Mouse (Mus musculus) frontal cortex, postnatal 14 days (tissue): Measurements from ENCODE around the gene Gm47996.
"Not testable (repeated sequence)": the region's sequence is repeated elsewhere in the genome, so short reads cannot be mapped to it uniquely, and the experiment has no call there.

Experiments used
- DNase-seq, 2 experiments: peaks; one replicate each; pipeline ENCODE4 v3.0.0; 2022; ENCODE audit warnings: low spot score in 2 of 2

The Gm47996 gene

GRCm38 (mm10) chr1:151208493-151208892 is 1.4 kb upstream of the Gm47996 start:
- DNase-seq, result not testable (repeated sequence)

GRCm38 (mm10) chr1:151208944-151209343 is 987 bp upstream of the Gm47996 start:
- not testable (repeated sequence) for DNase-seq

DNA sequence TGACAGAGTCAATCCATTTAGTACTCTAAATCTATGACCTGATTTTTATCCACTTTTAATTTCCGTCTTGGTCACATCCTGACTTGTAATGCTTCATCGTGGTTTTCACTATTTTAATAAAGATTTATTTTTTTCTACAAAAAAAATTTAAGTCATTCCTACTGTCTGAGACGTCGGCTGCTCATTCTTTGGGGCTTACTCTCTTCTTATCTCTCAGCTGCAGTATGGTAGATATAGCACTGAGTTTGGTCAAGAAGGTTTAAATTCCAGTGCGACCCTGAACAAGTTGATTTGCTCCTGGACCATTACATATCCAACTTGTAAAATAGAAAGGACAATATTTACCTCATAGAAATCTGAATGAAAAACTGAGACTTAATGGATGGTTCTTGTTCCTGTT is 1.7 kb downstream of the Gm47996 start:
- DNase-seq, result not testable (repeated sequence)

DNA sequence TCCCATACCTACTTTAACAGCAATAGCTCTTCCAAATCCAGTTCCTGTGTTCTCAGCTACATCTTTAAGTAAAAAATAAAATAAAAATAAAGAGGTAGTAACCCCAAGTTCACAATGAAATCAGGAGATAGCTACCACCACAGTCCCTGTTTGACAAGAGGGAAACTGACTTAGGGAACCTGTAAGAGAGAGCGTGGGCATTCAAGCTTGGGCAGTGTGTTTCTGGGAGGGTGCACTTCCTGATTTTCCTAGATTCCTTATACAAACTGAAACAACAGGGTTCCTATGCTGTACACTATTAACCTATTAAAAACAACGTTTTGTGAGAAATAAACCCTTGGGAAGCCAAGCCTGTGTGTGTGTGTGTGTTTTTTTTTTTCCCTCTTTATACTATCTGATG is 4.9 kb downstream of the Gm47996 start:
- DNase-seq, result no peak

DNA sequence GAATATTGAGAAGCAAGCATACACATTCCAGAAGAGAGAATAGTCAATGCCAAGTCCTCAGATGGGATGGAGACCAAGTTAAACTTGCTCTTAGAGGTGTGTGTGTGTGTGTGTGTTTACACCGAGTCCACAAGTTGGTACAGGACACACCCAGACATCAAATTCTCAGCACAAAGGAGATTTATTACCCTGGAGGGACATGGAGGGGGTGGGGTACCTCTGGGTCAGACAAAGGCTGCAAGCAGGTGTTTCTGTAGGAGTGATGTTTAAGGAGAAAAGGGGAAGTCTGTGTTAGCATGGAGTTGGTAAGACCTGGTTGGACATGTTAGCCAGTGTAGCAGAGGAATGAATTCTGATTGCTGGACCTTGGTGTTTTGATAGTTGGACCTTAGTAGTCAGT is 6.1 kb downstream of the Gm47996 start:
- no peak for DNase-seq

GRCm38 (mm10) chr1:151216417-151216816 is 6.5 kb downstream of the Gm47996 start:
- no peak for DNase-seq

- DNase-seq, result no peak
Observed at GRCm38 (mm10) chr1:151219045-151219444, 9.1 kb downstream of the Gm47996 start.

- no peak for DNase-seq
Observed at GRCm38 (mm10) chr1:151220098-151220497, 10.2 kb downstream of the Gm47996 start.

- DNase-seq, result no peak
Observed at GRCm38 (mm10) chr1:151222561-151223267, 12.8 kb downstream of the Gm47996 start.

- DNase-seq, result no peak
Observed at GRCm38 (mm10) chr1:151223377-151223776, 13.4 kb downstream of the Gm47996 start.

GRCm38 (mm10) chr1:151224536-151224935 is 14.6 kb downstream of the Gm47996 start:
- no peak for DNase-seq

DNA sequence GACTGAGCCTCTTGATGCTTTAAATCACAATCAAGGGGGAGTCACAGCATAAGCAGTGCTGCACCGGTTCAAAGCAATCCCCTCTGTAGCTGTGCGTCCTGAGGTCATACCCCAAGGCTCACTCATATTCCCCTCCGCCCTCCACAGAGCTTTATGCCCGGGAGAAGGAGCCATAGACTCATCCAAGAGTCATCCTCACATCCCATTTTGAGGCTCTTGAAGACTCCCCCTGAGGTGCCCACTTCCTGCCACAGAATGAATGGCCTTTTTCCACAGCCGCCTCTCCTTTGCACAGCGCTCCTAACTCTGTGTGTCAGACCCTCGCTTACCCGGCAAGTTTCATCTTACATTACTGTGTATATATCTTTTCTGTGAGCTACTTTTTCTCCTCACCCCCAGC is 17.6 kb downstream of the Gm47996 start:
- DNase-seq, result no peak

- DNase-seq, result no peak
Observed at GRCm38 (mm10) chr1:151228320-151228989, 18.5 kb downstream of the Gm47996 start.

GRCm38 (mm10) chr1:151232346-151232745 is 22.4 kb downstream of the Gm47996 start:
- DNase-seq, result no peak

DNA sequence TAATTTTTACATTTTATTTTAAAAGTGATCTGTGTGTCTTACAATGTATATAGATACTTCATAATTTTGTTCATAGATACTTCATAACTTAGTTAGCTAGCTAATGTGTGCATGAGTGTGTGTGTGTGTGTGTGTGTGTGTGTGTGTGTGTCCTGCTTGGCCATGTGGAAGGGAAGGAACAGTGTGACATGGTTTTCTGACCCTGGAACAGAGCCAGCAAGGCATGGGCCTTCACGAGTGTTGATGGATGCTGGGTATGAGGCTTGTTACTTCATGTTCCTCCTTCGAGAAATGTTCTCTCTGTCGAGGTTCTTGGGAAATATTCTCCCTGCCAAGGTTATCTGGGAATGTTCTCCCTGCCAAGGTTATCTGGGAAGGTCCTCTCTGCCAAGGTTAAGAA is 23.8 kb downstream of the Gm47996 start:
- DNase-seq, result no peak

DNA sequence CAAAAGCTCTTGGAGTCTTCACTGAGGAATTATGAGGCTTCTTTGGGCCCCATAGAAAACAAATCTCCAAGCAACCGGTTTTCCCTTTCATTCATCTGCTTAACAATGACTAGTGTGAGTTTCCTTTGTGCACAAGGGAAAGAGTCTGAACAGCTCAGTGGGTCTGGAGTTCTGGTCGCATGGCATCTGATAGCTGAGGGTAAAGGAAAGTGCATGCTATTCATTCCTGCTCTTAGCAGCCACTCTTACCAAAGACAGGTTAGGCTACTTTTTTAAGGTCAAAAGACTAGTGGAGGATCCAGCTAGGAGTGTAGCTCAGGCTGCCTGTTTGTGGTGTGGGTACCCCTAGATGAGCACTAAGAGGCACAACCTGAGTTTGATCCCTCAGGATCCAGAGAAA is 25.6 kb downstream of the Gm47996 start:
- no peak for DNase-seq

GRCm38 (mm10) chr1:151236141-151236930 is 26.4 kb downstream of the Gm47996 start:
- DNase-seq, result peak in 1 of 2 experiments; percentile 12

- DNase-seq, result no peak
Observed at GRCm38 (mm10) chr1:151237780-151238179, 27.8 kb downstream of the Gm47996 start.

GRCm38 (mm10) chr1:151243332-151243731 is 33.4 kb downstream of the Gm47996 start:
- no peak for DNase-seq

DNA sequence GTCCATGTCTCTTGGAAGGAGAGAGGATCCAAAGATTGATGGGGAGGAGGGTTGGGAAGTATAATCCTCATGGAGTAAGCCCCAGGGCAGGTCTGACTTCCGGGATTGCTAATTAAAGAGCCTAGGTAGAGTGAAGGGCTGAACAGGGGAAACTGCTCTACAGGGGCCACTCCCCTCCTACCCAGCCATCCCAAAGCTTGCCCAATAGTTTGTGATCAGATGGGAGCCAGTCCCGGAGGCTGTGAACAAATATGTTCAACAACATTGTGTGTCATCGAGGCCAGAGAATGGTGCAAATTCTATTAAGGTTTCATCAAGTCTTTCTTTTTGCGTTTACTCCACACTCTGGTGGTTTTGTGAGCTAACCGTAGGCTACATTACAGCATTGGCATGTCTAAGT is 34.1 kb downstream of the Gm47996 start:
- no peak for DNase-seq

DNA sequence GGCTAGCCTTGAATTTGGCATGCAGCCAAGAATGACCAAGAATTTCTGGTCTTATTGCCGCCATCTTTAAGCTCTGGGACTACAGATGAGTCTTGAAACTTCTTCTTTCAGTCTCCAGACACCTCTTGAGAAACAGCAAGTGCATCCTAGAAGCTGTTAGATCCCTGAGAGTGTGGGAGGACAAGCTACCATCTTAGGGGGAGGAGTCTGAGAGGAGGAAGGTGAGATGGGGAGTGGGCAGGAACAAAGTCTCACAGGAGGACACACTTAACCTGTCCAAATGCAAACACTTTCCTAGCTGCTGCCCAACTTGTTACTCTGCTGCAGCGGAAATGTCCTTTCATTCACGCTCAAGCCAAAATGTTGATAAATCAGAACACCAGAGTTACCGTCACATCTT is 34.8 kb downstream of the Gm47996 start:
- no peak for DNase-seq

DNA sequence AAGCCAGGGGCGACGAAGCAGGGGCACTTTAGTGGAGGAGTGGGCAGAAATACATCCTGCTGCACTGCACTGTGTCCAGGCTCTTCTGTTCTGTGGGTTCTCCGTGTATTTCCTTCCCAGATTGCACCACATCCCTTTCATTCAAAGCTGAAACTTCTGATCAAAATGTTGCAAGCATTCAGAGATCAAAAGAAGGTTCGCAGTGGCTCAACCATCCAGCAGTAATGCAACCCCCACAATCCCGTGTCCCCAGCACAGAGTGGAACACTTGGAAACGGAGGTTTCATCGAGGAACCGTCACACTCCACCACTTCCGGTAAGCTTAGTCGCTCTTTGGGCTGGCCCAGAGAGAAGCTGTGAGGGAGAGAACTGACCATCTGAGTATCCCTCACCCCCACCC is 35.2 kb downstream of the Gm47996 start:
- DNase-seq, result no peak

DNA sequence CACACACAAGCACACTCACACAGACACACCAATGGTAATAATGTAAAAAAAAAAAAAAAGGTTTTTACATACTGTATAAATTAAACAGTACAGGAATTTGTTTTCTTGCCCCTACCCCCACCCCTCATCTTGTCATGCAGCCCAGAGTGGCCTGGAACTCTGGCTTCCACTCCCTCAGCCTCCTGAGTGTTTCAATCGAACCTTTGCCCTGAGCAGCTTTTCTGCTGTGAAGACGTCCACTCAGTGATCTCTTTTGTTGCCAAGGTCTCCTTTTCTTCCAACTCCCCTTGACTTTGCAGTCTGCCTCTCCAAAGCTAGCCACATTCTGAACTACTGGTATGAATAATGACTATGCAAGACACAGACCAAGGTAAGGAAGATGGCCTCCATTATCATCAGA is 35.9 kb downstream of the Gm47996 start:
- DNase-seq, result no peak
